Mouse (Mus musculus) intestine, embryonic 14.5 days (tissue): ENCODE measurements around the gene Pi4ka. TPM values are rescaled to one million over a fixed set of nuclear protein-coding genes. Genes with fewer than 3 reads are reported as not detected.

ENCODE experiments used
- ATAC-seq: fragments of 200-750 bp; cut with Nextera tagmentation; replicated peaks from 2 replicates; pipeline ENCODE4 v1.8.0; 2017; ENCODE audit warnings: low read depth, moderate number of reproducible peaks, moderate TSS enrichment, moderate library complexity; ENCODE audit not compliant: low FRiP score, low TSS enrichment
- DNase-seq: peaks from one replicate; pipeline ENCODE4 v3.0.0-alpha.2; 2018; ENCODE audit warnings: low spot score
- H3K27ac ChIP-seq: fragments of 300-500 bp; sonication (generic); 2 replicates; pipeline ENCODE4 v1.5.1; 2014; ENCODE audit warnings: low read depth, mild to moderate bottlenecking, control low read depth
- H3K27me3 ChIP-seq: fragments of 300-500 bp; sonication (generic); replicated peaks from 2 replicates; pipeline ENCODE4 v1.6.1; 2014; ENCODE audit warnings: low read length, control low read depth; ENCODE audit not compliant: control insufficient read depth, insufficient read depth
- H3K36me3 ChIP-seq: fragments of 300-500 bp; sonication (generic); 2 replicates; pipeline ENCODE4 v1.6.1; 2014; ENCODE audit warnings: low read length, control low read depth; ENCODE audit not compliant: control insufficient read depth, insufficient read depth
- H3K4me1 ChIP-seq: fragments of 300-500 bp; sonication (generic); replicated peaks from 2 replicates; pipeline ENCODE4 v1.6.1; 2014; ENCODE audit warnings: low read length, control low read depth, mixed read lengths; ENCODE audit not compliant: control insufficient read depth, insufficient read depth
- H3K4me2 ChIP-seq: fragments of 300-500 bp; sonication (generic); 2 replicates; pipeline ENCODE4 v1.6.1; 2014; ENCODE audit warnings: low read length
- H3K4me3 ChIP-seq: fragments of 300-500 bp; sonication (generic); 2 replicates; pipeline ENCODE4 v1.5.1; 2014; ENCODE audit warnings: low read depth, low read length, control low read depth, mixed read lengths
- H3K9ac ChIP-seq: fragments of 300-500 bp; sonication (generic); 2 replicates; pipeline ENCODE4 v1.6.1; 2014; ENCODE audit warnings: mild to moderate bottlenecking, low read length
- H3K9me3 ChIP-seq: fragments of 300-500 bp; sonication (generic); 2 replicates; pipeline ENCODE4 v1.6.1; 2016; ENCODE audit warnings: low read length, control low read depth; ENCODE audit not compliant: control insufficient read depth
- WGBS: fragments of 180-500 bp; shearing (Covaris S2); extraction: QIAGEN DNeasy Blood & Tissue Kit; methylation state at CpG from one replicate; pipeline ENCODE4 v1.1.7; 2014; 5-methylcytosine and 5-hydroxymethylcytosine counted together
- polyA plus RNA-seq: library from polyadenylated mRNA; unstranded; fragments of >200 nt; fragmentation: Nextera tagmentation; extraction: Ambion mirVana; gene quantifications from 2 replicates; pipeline ENCODE4 v1.2.1, GENCODE M21; 2014

The Pi4ka gene
- polyA plus RNA-seq, 1 experiment from 2014 or later = 38.0 TPM

DNA sequence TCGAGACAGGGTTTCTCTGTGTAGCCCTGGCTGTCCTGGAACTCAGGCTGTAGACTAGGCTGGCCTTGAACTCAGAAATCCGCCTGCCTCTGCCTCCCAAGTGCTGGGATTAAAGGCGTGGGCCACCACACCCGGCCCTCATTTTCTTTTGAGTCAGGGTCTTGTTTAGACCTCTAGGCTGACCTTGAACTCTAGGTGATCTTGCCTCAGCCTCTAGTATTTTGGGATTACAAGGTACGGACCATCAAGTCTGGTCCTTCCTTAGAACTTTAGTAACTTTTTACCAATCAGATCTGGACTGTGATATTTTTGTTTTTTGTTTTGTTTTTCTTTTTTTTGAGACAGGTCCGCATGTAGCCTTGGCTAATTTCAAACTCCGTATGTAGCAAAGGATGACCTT is 130.4 kb downstream of the Pi4ka start, which contains the start of gene Tmem191c:
Tmem191c (plus strand) TSS at position 357 of the 400 bp plus-strand sequence.
- H3K36me3 ChIP-seq = peaks cover 14% of the 10 kb centered on the region
- H3K4me1 ChIP-seq = peaks cover 17% of the 10 kb centered on the region
- peaks cover 4% of the 10 kb centered on the region for H3K9me3 ChIP-seq
- ATAC-seq (0 out of 2 replicates have a peak, but pooled peaks have one; percentile 1), DNase-seq (no peak)
- peak within 1 kb of the TSS; percentile 69 for H3K4me2 ChIP-seq
- H3K27ac ChIP-seq = no peak within 1 kb of the TSS
- H3K27me3 ChIP-seq = peaks cover 28% of the 10 kb centered on the region
- 58% methylated on average over 7 of the region's 7 CpGs for WGBS
- peak within 1 kb of the TSS; percentile 54 for H3K4me3 ChIP-seq
- peak within 1 kb of the TSS; percentile 43 for H3K9ac ChIP-seq

DNA sequence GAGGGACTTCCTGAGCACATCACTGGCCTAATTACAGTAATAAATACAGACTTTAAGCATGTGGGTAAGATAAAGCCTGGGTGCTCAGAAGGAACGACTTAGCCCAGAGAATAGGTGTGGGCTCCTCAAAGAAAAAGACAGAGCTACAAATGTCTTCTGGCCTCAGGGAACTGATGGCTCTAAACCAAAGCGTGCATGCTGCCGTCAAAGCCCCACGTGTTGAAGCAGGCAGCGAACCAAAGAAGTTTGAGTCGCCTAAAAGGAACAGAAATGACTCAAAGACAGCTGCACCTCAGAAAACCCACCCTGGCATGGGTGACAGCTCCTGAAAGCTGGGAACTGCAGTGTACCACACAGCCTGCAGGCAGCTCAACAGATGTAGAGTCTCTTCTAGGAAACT is 134.3 kb downstream of the Pi4ka start:
- no peak overlapping the region for H3K4me3 ChIP-seq
- ATAC-seq (no peak), DNase-seq (no peak)
- no peak overlapping the region for H3K9ac ChIP-seq
- peaks cover 3% of the 10 kb centered on the region for H3K4me1 ChIP-seq
- WGBS = 73% methylated on average over 6 of the region's 6 CpGs
- no peak overlapping the region for H3K4me2 ChIP-seq
- no peak overlapping the region for H3K27ac ChIP-seq
- 0 out of 2 replicates have a peak, but pooled peaks cover 4% of the 10 kb centered on the region for H3K27me3 ChIP-seq
- no peaks in the 10 kb centered on the region for H3K36me3 ChIP-seq
- H3K9me3 ChIP-seq = peaks cover 5% of the 10 kb centered on the region

DNA sequence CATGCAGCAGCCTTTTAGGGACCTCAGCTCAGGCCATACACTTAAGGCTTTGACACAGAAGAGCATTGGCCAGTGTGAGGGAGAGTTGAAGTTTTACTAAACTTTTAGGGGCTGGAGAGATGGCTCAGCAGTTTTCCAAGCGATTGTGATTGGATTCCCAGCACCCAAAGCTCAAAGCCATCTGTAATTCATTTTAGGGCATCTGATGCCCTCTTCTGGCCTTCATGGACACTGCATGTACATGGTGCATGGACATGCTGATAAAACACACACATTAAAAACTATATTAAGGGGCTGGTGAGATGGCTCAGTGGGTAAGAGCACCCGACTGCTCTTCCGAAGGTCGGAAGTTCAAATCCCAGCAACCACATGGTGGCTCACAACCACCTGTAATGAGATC is 135.0 kb downstream of the Pi4ka start:
- Histone ChIP-seq H3K4me3 (no peak overlapping the region), H3K36me3 (no peaks in the 10 kb centered on the region), H3K27ac (no peak overlapping the region), H3K4me1 (no peaks in the 10 kb centered on the region), H3K9ac (no peak overlapping the region), H3K27me3 (no peaks in the 10 kb centered on the region), H3K9me3 (peaks cover 5% of the 10 kb centered on the region), H3K4me2 (no peak overlapping the region)
- ATAC-seq = no peak
- DNase-seq = no peak
- 79% methylated on average over 4 of the region's 4 CpGs for WGBS

DNA sequence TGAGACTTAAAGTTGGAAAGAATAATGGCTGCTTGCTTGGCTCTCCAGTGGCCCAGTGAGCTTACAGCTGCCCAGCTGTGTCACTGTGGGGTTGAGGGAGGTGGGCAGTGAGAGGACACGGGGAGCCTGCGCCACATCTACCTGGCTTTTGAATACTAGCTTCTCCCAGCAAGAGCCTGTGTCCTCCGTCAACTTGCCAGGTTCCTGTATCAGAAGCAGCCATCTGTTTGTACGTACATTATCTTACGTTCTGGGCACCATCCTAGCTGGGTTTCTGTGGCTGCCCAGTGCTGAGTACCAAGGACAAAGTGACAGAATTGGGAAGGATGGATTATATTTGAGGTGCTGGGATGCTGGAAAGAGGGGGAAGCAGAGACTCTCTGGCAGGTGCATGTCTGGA is 136.2 kb downstream of the Pi4ka start:
- Histone ChIP-seq H3K4me3 (no peak overlapping the region), H3K27ac (no peak overlapping the region), H3K4me2 (no peak overlapping the region), H3K27me3 (no peaks in the 10 kb centered on the region), H3K9me3 (peaks cover 5% of the 10 kb centered on the region), H3K36me3 (no peaks in the 10 kb centered on the region), H3K9ac (no peak overlapping the region), H3K4me1 (no peaks in the 10 kb centered on the region)
- 89% methylated on average over 5 of the region's 5 CpGs for WGBS
- ATAC-seq (no peak), DNase-seq (no peak)

DNA sequence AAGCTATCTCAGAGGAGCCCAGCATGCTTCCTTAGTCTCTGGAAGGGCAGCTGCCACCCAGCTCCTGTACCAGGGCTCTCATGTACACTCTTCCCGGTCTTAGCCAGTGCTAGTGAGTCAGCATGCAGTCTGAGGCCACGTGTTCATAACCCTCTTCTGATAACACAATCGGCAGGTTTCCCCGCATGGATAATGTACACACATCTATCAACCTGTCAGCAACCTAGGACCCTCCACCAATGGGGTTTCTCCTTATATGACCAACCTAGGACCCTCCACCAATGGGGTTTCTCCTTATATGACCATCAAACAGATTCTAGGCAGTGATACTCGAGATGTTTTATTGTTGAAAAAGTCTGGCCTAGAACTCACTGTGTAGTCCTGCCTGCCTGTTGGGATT is 138.2 kb downstream of the Pi4ka start:
- H3K9me3 ChIP-seq = peaks cover 5% of the 10 kb centered on the region
- no peaks in the 10 kb centered on the region for H3K36me3 ChIP-seq
- H3K4me1 ChIP-seq = no peaks in the 10 kb centered on the region
- H3K9ac ChIP-seq = no peak overlapping the region
- WGBS = 58% methylated on average over 5 of the region's 5 CpGs
- H3K4me3 ChIP-seq = no peak overlapping the region
- DNase-seq = no peak
- no peak overlapping the region for H3K27ac ChIP-seq
- no peak overlapping the region for H3K4me2 ChIP-seq
- no peaks in the 10 kb centered on the region for H3K27me3 ChIP-seq
- peak; percentile 50; the same call in 1 of the 2 replicates for ATAC-seq

DNA sequence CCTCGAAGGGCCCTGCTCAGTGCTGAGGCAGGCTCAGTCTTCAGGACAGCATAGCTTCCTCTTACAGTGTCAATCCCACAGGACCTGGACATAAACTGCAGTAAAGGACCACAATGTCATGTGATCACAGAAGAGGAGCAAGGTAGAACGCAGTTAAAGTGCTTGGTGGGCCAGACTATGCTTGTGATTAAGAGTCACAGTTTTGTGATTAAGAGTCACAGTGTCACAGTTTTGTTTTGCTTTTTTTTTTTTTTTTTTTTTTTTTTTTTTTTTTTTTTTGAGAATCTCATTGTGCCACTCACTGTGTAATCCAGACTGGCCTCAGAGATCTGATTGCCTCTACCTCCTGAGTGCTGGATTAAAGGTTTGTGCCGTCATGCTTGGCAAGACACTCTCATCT is 140.0 kb downstream of the Pi4ka start:
- H3K27me3 ChIP-seq = no peaks in the 10 kb centered on the region
- H3K4me3 ChIP-seq = no peak overlapping the region
- no peak overlapping the region for H3K9ac ChIP-seq
- peaks cover 5% of the 10 kb centered on the region for H3K9me3 ChIP-seq
- WGBS = 73% methylated on average over 3 of the region's 3 CpGs
- H3K36me3 ChIP-seq = no peaks in the 10 kb centered on the region
- H3K4me1 ChIP-seq = no peaks in the 10 kb centered on the region
- H3K27ac ChIP-seq = no peak overlapping the region
- ATAC-seq (no peak), DNase-seq (no peak)
- H3K4me2 ChIP-seq = no peak overlapping the region

DNA sequence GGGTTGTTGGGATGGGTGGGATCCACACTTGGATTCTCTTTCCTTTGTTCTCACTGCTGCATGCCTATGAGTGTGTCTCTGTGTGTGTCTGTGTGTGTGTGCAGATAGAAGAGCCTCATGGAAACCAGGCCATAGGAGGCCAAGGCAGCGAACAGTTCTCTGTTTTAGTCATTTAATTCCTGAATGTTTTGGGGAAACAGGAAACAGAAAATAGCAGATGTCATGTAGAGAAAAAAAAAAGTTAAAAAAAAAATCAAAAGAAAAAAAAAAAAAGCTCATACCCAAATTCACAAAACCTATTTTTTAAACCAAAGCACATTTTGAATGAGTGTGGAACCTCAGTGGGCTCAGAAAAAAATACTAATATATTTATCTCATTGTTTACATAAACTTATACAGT is 144.8 kb downstream of the Pi4ka start:
- no peaks in the 10 kb centered on the region for H3K9me3 ChIP-seq
- ATAC-seq (no peak), DNase-seq (no peak)
- no peak overlapping the region for H3K4me3 ChIP-seq
- 87% methylated on average over 1 of the region's 1 CpGs for WGBS
- H3K9ac ChIP-seq = no peak overlapping the region
- H3K4me2 ChIP-seq = no peak overlapping the region
- peaks cover 27% of the 10 kb centered on the region for H3K36me3 ChIP-seq
- no peaks in the 10 kb centered on the region for H3K27me3 ChIP-seq
- no peak overlapping the region for H3K27ac ChIP-seq
- H3K4me1 ChIP-seq = no peaks in the 10 kb centered on the region

DNA sequence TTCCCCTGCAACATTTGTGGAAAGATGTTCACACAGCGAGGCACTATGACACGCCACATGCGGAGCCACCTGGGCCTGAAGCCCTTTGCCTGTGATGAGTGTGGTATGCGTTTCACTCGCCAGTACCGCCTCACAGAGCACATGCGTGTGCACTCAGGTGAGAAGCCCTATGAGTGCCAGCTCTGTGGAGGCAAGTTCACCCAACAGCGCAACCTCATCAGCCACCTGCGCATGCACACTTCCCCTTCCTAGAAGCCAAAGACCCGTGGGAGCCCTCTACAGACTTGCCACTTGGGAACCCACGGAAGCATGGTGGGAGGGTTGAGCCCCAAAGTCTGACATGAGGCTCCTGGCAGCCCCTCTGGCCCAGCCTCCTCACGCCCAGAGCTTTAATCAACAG is 147.2 kb downstream of the Pi4ka start:
- Histone ChIP-seq H3K4me1 (peaks cover 4% of the 10 kb centered on the region), H3K9ac (no peak overlapping the region), H3K27me3 (no peaks in the 10 kb centered on the region), H3K27ac (no peak overlapping the region), H3K36me3 (peaks cover 36% of the 10 kb centered on the region), H3K4me3 (no peak overlapping the region), H3K4me2 (no peak overlapping the region), H3K9me3 (no peaks in the 10 kb centered on the region)
- no peak for DNase-seq
- WGBS = 95% methylated on average over 12 of the region's 12 CpGs
- ATAC-seq = no peak

DNA sequence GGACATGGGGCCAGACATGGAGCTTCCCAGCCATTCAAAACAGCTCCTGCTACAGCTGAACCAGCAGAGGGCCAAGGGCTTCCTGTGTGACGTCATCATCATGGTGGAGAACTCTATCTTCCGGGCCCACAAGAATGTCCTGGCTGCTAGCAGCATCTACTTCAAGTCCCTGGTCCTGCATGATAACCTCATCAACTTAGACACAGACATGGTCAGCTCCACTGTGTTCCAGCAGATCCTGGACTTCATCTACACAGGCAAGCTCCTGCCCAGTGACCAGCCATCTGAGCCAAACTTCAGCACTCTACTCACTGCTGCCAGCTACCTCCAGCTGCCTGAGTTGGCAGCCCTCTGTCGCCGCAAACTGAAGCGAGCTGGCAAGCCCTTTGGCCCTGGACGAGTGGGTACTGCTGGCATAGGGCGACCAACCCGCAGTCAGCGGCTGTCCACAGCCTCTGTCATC is 148.7 kb downstream of the Pi4ka start:
- DNase-seq (no peak), ATAC-seq (no peak)
- Histone ChIP-seq H3K9me3 (no peaks in the 10 kb centered on the region), H3K9ac (no peak overlapping the region), H3K27ac (no peak overlapping the region), H3K4me1 (peaks cover 14% of the 10 kb centered on the region), H3K36me3 (peaks cover 36% of the 10 kb centered on the region), H3K4me2 (no peak overlapping the region), H3K4me3 (no peak overlapping the region), H3K27me3 (no peaks in the 10 kb centered on the region)
- 92% methylated on average over 9 of the region's 9 CpGs for WGBS
